9 mouse cellular contexts compared by ENCODE assay signal in the genomic region with DNA sequence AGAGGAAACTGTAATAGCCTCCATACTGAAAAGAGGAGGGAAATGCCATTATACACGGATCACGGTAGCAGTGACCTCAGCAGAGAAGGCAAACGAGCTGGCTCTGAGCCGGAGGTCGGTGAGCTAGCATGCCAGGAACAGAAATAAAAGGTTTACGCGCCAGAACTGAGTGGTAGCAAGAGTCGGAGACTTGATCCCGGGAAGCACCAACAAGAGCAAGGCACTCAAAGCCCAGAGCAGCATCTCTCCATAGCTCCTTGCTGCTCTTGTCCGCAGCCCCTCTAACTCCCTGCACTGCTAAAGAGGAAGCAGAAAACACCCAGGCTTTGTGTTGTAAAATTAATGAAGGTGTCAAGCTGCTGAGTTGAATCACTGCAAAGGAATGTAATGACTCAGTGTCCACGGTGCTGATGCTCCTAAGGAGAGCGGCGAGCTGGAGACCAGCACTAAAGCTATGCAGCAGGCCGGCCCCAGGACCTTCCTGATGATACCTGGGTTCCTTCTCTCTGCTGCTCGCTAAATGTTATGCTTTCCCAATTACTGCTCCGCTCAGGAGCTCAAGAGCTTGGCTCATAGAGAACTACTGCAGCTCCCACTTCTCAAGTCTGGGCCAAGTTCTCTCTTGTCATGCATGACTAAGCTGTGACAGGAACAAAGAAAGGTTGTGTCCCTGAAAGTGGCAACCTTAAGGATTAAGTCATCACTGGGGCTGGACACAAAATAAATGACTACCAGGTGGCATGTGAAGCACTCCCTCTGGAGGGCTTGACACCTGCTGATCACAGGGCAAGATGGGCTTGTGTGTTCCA. TPM values are rescaled to one million over a fixed set of nuclear protein-coding genes. Genes with fewer than 3 reads are reported as not detected.
DNase-seq lines count a peak whose midpoint lies in the region; ATAC-seq and TF ChIP-seq lines count a peak whose summit lies in the region.
"Had no signal": no experiment of that assay in that cellular context is flagged by ENCODE, and none has a peak within 500 bp of the region (broad histone marks: within the 10 kb centered on the region; RNA-seq: fewer than 3 reads in every experiment).

No protein-coding gene starts in this region.

- H3K27me3 ChIP-seq in E14TG2a.4 (ENCODE audit: insufficient read depth, low read length) = no peaks in the 10 kb centered on the region
- no peaks in the 10 kb centered on the region for H3K27me3 ChIP-seq in heart, embryonic 12.5 days (replicated peaks)
- H3K27me3 ChIP-seq in kidney, postnatal 0 days (ENCODE audit: insufficient read depth, low read length) = no peaks in the 10 kb centered on the region

- peak; percentile 69 for DNase-seq in adrenal gland, postnatal 14 days
- peak; percentile 85 for DNase-seq in kidney, postnatal 0 days (ENCODE audit: low spot score)
- DNase-seq in urinary bladder, postnatal 25 days (ENCODE audit: low spot score) = no peak
- no peak for DNase-seq in ovary, postnatal 10 days (ENCODE audit: low spot score)
- no peak for DNase-seq in thymus, postnatal 0 days (ENCODE audit: low spot score)

- H3K9me3 ChIP-seq in E14TG2a.4 (ENCODE audit: low read length) = no peaks in the 10 kb centered on the region
- H3K9me3 ChIP-seq in heart, embryonic 12.5 days (replicated peaks) = no peaks in the 10 kb centered on the region
- no peaks in the 10 kb centered on the region for H3K9me3 ChIP-seq in kidney, postnatal 0 days (replicated peaks; ENCODE audit: low read length)

- peak overlapping the region; percentile 29; the same call in 1 of the 2 replicates for H3K4me3 ChIP-seq in E14TG2a.4 (replicated peaks; ENCODE audit: low read length)
- H3K4me3 ChIP-seq in heart, embryonic 12.5 days = no peak overlapping the region
- no peak overlapping the region for H3K4me3 ChIP-seq in kidney, postnatal 0 days (replicated peaks; ENCODE audit: low read depth, low read length)
- H3K4me3 ChIP-seq: erythroblast, embryonic 14.5 days had no signal

- peak overlapping the region; percentile 88 for H3K27ac ChIP-seq in heart, embryonic 12.5 days (ENCODE audit: poor library complexity, severe bottlenecking)
- H3K27ac ChIP-seq in kidney, postnatal 0 days = peak overlapping the region; percentile 87

- WGBS in heart, embryonic 12.5 days = 17% methylated on average over 16 of the region's 16 CpGs
- WGBS in kidney, postnatal 0 days = 4% methylated on average over 16 of the region's 16 CpGs

- H3K9ac ChIP-seq in heart, embryonic 12.5 days = peak overlapping the region; percentile 62
- no peak overlapping the region; the same call in 1 of the 2 replicates for H3K9ac ChIP-seq in kidney, postnatal 0 days (ENCODE audit: low read depth, low read length)

- TF ChIP-seq CTCF in E14TG2a.4 (conservative IDR thresholded peaks at IDR 0.05; ENCODE audit: low read length) = no peak
- TF ChIP-seq CTCF in kidney, postnatal 0 days (IDR thresholded peaks at IDR 0.05; ENCODE audit: low read depth) = no peak; the same call in 1 of the 2 replicates

- peaks cover 12% of the 10 kb centered on the region for H3K36me3 ChIP-seq in E14TG2a.4 (ENCODE audit: insufficient read depth, low read length)
- H3K36me3 ChIP-seq in heart, embryonic 12.5 days = no peaks in the 10 kb centered on the region
- H3K36me3 ChIP-seq in kidney, postnatal 0 days (ENCODE audit: insufficient read depth, low read length) = no peaks in the 10 kb centered on the region

- H3K4me1 ChIP-seq in E14TG2a.4 (replicated peaks; ENCODE audit: low read depth, low read length) = peaks cover 72% of the 10 kb centered on the region
- H3K4me1 ChIP-seq in heart, embryonic 12.5 days (replicated peaks) = peaks cover 54% of the 10 kb centered on the region
- H3K4me1 ChIP-seq in kidney, postnatal 0 days (replicated peaks; ENCODE audit: insufficient read depth, low read length) = peaks cover 30% of the 10 kb centered on the region

- H3K4me2 ChIP-seq in heart, embryonic 12.5 days = peak overlapping the region; percentile 56
- peak overlapping the region; percentile 30 for H3K4me2 ChIP-seq in kidney, postnatal 0 days (ENCODE audit: low read length)

- ATAC-seq in heart, embryonic 12.5 days (ENCODE audit: insufficient number of reproducible peaks, low FRiP score) = peak; percentile 67
- ATAC-seq in kidney, postnatal 0 days (replicated peaks; ENCODE audit: low FRiP score, low read depth) = peak; percentile 67
- peak; percentile 25; the same call in 1 of the 2 replicates for ATAC-seq in megakaryocyte progenitor cell, adult 5-6 weeks (replicated peaks; ENCODE audit: poor library complexity)

RNA-seq across cellular contexts. Expression of a gene that starts 50.1 kb away (rescaled TPM):
- total RNA-seq in adrenal gland, postnatal 14 days (2021) = 61.7 and 64.1 TPM in 2 replicates
- 44.1 and 44.3 TPM in 2 replicates for polyA plus RNA-seq in heart, embryonic 12.5 days (2016; fragmentation: Nextera tagmentation; extraction: Ambion mirVana)
- polyA plus RNA-seq in kidney, postnatal 0 days (2015; fragmentation: Nextera tagmentation; extraction: Ambion mirVana) = 55.6 and 61.6 TPM in 2 replicates
- 8.6 and 9.9 TPM in 2 replicates for total RNA-seq in megakaryocyte progenitor cell, adult 5-6 weeks (2015)
- total RNA-seq in megakaryocyte progenitor cell, adult 5-6 weeks (2017) = 12.7 and 13.7 TPM in 2 replicates
- 42.1 and 42.3 TPM in 2 replicates for polyA plus RNA-seq in thymus, postnatal 0 days (2015; fragmentation: Nextera tagmentation; extraction: Ambion mirVana)

RNA-seq across cellular contexts. Expression of a gene that starts 54.4 kb away (rescaled TPM):
- 18.4 and 25.5 TPM in 2 replicates for total RNA-seq in adrenal gland, postnatal 14 days (2021)
- polyA plus RNA-seq in heart, embryonic 12.5 days (2016; fragmentation: Nextera tagmentation; extraction: Ambion mirVana) = 37.8 and 39.9 TPM in 2 replicates
- polyA plus RNA-seq in kidney, postnatal 0 days (2015; fragmentation: Nextera tagmentation; extraction: Ambion mirVana) = 30.3 and 32.9 TPM in 2 replicates
- total RNA-seq in megakaryocyte progenitor cell, adult 5-6 weeks (2015) = 20.0 and 24.5 TPM in 2 replicates
- total RNA-seq in megakaryocyte progenitor cell, adult 5-6 weeks (2017) = 18.6 and 19.4 TPM in 2 replicates
- 34.6 TPM in 2 replicates for polyA plus RNA-seq in thymus, postnatal 0 days (2015; fragmentation: Nextera tagmentation; extraction: Ambion mirVana)

Comparison
In these comparisons a context has a peak if more than half of its experiments do, and no peak if none do; other contexts are left out.
1. DNase-seq: peak in adrenal gland, postnatal 14 days (single experiment) and kidney, postnatal 0 days (single experiment); none in urinary bladder, postnatal 25 days (single experiment), ovary, postnatal 10 days (single experiment) and thymus, postnatal 0 days (single experiment).
2. Peak in every context shown above with its lines, with median percentiles within 50 percentile points of each other: ATAC-seq.